Mouse (Mus musculus) spleen, adult 2 months (tissue): ENCODE results near the gene Cic. TPM values are rescaled to one million over a fixed set of nuclear protein-coding genes. Genes with fewer than 3 reads are reported as not detected.

ENCODE experiments used
- DNase-seq, 2 experiments: peaks; one replicate each; pipeline versions ENCODE4 v3.0.0 to v3.0.0-alpha.2; 2012 to 2021; ENCODE audit warnings: low spot score in 2 of 2, low read depth in 1 of 2
- H3K27ac ChIP-seq: fragments of 200-500 bp; 2 replicates; pipeline ENCODE4 v1.5.1; 2012; ENCODE audit warnings: low read length, inconsistent platforms; ENCODE audit not compliant: insufficient read depth
- H3K27me3 ChIP-seq: fragments of 200-500 bp; 2 replicates; pipeline ENCODE4 v1.6.1; 2012; ENCODE audit warnings: mild to moderate bottlenecking, moderate library complexity, low read length, inconsistent platforms; ENCODE audit not compliant: control insufficient read depth, insufficient read depth
- H3K36me3 ChIP-seq: fragments of 200-500 bp; 2 replicates; pipeline ENCODE4 v1.6.1; 2012; ENCODE audit warnings: mild to moderate bottlenecking, low read length, inconsistent platforms; ENCODE audit not compliant: control insufficient read depth, insufficient read depth
- H3K4me1 ChIP-seq: fragments of 200-500 bp; 2 replicates; pipeline ENCODE4 v1.6.1; 2011; ENCODE audit warnings: inconsistent platforms; ENCODE audit not compliant: control insufficient read depth, insufficient read depth, insufficient read length
- H3K4me3 ChIP-seq: fragments of 200-500 bp; 2 replicates; pipeline ENCODE4 v1.5.1; 2011; ENCODE audit warnings: mild to moderate bottlenecking, inconsistent platforms; ENCODE audit not compliant: insufficient read depth, insufficient read length; ENCODE audit errors: extremely low read depth
- CTCF ChIP-seq: fragments of 200-500 bp; IDR thresholded peaks from 2 replicates; pipeline ENCODE4 v1.5.1; 2011; ENCODE audit warnings: mild to moderate bottlenecking, inconsistent platforms; ENCODE audit not compliant: insufficient read depth, insufficient read length, insufficient replicate concordance; ENCODE audit errors: extremely low read depth
- POLR2A ChIP-seq: fragments of 200-500 bp; IDR thresholded peaks from 2 replicates; pipeline ENCODE4 v1.6.1; 2011; ENCODE audit warnings: low read depth, low read length, inconsistent platforms
- WGBS: fragments of 180-500 bp; shearing (Covaris S2); methylation state at CpG from one replicate; pipeline ENCODE4 v1.1.7; 2018; 5-methylcytosine and 5-hydroxymethylcytosine counted together
- polyA plus RNA-seq: library from polyadenylated mRNA; depleted of rRNA; stranded (reverse); fragments of >200 nt; gene quantifications from 2 replicates; pipeline ENCODE4 v1.2.3, GENCODE M21; 2012

Cic gene
- polyA plus RNA-seq, 1 experiment: 112 TPM

DNA sequence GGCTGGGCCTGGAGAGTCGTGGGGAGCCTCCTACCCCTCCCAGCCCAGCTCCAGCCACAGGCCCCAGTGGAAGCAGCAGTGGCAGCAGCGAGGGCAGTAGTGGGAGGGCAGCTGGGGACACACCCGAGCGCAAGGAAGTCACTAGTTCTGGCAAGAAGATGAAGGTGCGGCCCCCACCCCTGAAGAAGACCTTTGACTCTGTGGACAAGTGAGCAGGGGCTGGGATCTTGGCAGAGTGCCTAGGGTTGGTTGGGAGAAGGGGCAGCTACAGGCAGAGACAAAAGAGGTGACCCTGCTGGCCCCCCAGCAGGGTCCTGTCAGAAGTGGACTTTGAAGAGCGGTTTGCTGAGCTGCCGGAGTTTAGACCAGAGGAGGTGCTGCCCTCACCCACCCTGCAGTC, 24.6 kb downstream of the Cic start:
- Histone ChIP-seq H3K27ac (no peak overlapping the region), H3K27me3 (no peaks in the 10 kb centered on the region), H3K4me3 (no peak overlapping the region), H3K4me1 (peaks cover 7% of the 10 kb centered on the region), H3K36me3 (peaks cover 57% of the 10 kb centered on the region)
- WGBS: 82% methylated on average over 7 of the region's 7 CpGs
- no peak for TF ChIP-seq POLR2A
- no peak for TF ChIP-seq CTCF
- DNase-seq: no peak

DNA sequence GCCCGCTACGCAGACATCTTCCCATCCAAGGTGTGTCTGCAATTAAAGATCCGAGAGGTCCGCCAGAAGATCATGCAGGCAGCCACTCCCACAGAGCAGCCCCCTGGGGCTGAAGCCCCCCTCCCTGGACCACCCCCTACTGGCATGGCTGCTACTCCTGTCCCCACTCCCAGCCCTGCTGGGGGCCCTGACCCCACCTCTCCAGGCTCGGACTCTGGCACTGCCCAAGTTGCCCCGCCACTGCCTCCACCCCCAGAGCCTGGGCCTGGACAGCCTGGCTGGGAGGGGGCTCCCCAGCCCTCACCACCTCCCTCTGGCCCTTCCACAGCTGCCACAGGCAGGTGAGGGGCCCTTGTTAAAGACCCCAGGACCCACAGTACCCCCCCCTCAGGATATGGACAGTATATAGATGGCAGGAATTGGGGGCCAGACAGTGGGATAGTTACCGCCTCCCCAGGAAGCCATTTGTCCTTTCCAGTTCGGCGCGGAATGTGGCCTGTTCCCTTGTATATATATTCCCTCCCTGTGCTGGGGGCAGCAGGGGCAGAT, 25.8 kb downstream of the Cic start:
- H3K36me3 ChIP-seq: peaks cover 45% of the 10 kb centered on the region

DNA sequence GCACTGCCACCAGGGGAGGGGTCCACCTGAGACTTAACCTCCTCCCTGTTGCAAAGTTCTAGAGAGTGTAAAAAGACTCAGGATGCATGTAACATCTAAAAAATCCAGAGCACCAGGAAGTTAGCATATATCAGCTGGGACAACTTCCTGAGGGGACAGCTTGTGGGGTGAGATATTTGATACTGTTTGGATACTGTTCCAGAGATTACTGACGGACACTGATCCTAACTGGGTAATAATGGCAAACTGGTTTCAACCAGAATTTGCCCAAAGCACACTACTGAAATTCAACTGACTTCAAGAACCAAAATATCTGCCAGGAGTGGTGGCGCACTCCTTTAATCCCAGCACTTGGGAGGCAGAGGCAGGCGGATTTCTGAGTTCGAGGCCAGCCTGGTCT, 27.0 kb downstream of the Cic start:
- H3K4me1 ChIP-seq: peaks cover 9% of the 10 kb centered on the region
- H3K27me3 ChIP-seq: no peaks in the 10 kb centered on the region
- no peak overlapping the region for H3K4me3 ChIP-seq
- peaks cover 33% of the 10 kb centered on the region for H3K36me3 ChIP-seq
- WGBS: 89% methylated on average over 4 of the region's 4 CpGs
- TF ChIP-seq CTCF (no peak), POLR2A (no peak)
- DNase-seq: no peak
- H3K27ac ChIP-seq: no peak overlapping the region

More for the DNA sequence above, 25.8 kb downstream of the Cic start:
- Histone ChIP-seq H3K4me1 (peaks cover 7% of the 10 kb centered on the region), H3K27ac (no peak overlapping the region), H3K4me3 (no peak overlapping the region), H3K27me3 (no peaks in the 10 kb centered on the region)
- DNase-seq: no peak
- TF ChIP-seq POLR2A (no peak), CTCF (no peak)
- WGBS: 95% methylated on average over 10 of the region's 10 CpGs

GRCm38 (mm10) chr7:25294960-25295722, 27.6 kb downstream of the Cic start:
- DNase-seq: no peak
- peaks cover 28% of the 10 kb centered on the region for H3K36me3 ChIP-seq
- H3K4me3 ChIP-seq: no peak overlapping the region
- H3K27me3 ChIP-seq: no peaks in the 10 kb centered on the region
- TF ChIP-seq POLR2A: no peak
- TF ChIP-seq CTCF: no peak
- H3K27ac ChIP-seq: peak overlapping the region; percentile 61
- peaks cover 9% of the 10 kb centered on the region for H3K4me1 ChIP-seq
- 62% methylated on average over 12 of the region's 12 CpGs for WGBS

DNA sequence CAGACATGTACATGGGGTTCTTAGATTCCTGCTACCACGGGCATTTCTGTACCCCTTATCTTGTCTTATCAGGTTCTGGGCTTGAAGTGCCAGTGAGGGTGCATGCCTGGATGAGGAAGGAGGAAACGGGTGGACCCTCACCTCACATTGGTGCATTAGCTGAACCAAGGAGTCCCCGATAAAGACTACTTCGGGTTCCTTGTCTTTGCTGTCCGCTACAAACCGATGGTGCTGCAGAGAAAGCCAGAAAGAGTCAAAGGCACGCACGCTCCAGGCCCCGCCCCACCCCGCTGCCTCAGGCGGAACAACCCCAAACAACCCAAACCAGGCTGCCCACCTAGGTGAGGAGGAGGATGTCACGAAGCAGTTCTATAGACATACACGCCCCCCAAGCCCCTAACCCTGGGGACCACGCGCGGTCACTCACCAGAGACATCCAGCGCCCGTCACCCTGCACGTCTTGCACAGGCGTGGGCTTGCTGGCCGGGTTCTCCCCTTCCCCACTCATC, 29.5 kb downstream of the Cic start:
- peak overlapping the region; percentile 71 for H3K4me3 ChIP-seq
- 2% methylated on average over 21 of the region's 21 CpGs for WGBS
- peaks cover 9% of the 10 kb centered on the region for H3K4me1 ChIP-seq
- peak in 1 of 2 experiments; percentile 51 for DNase-seq
- no peaks in the 10 kb centered on the region for H3K27me3 ChIP-seq
- TF ChIP-seq CTCF: no peak
- TF ChIP-seq POLR2A: no peak
- H3K36me3 ChIP-seq: peaks cover 13% of the 10 kb centered on the region
- peak overlapping the region; percentile 86 for H3K27ac ChIP-seq

GRCm38 (mm10) chr7:25297454-25298325, 30.2 kb downstream of the Cic start, which contains the start of gene Pafah1b3:
Gene Pafah1b3 (minus strand): TSS chr7:25297986.
- Histone ChIP-seq H3K36me3 (peaks cover 7% of the 10 kb centered on the region), H3K27me3 (no peaks in the 10 kb centered on the region), H3K4me3 (peak within 1 kb of the TSS; percentile 71), H3K4me1 (peaks cover 9% of the 10 kb centered on the region), H3K27ac (peak within 1 kb of the TSS; percentile 86)
- 1% methylated on average over 52 of the region's 52 CpGs for WGBS
- peak in 1 of 2 experiments; percentile 51 for DNase-seq
- TF ChIP-seq CTCF (0 out of 2 replicates have a peak, but pooled peaks have one; percentile 1), POLR2A (no peak)
